Mouse (Mus musculus) brain, embryonic 14.5 days (tissue): ENCODE measurements at regions not wholly inside any gene's neighbourhood (a gene's known extent, or its start where the extent isn't known, plus 50 kb on each side); places are given as distances from the start of the nearest gene placed in this dataset.

Source experiments
- DNase-seq: peaks from one replicate; pipeline ENCODE4 v3.0.0-alpha.2; 2011; ENCODE audit warnings: low read depth
- CTCF ChIP-seq: fragments of 200-500 bp; IDR thresholded peaks from 2 replicates; pipeline ENCODE4 v1.5.1; 2012; ENCODE audit warnings: inconsistent platforms, mild to moderate bottlenecking, moderate library complexity, borderline replicate concordance; ENCODE audit not compliant: insufficient read depth, insufficient read length; ENCODE audit errors: extremely low read depth
- POLR2A ChIP-seq: fragments of 200-500 bp; IDR thresholded peaks from 2 replicates; pipeline ENCODE4 v1.6.1; 2012; ENCODE audit warnings: mild to moderate bottlenecking, inconsistent platforms, borderline replicate concordance; ENCODE audit not compliant: poor library complexity, insufficient read depth, insufficient read length, severe bottlenecking; ENCODE audit errors: extremely low read depth

GRCm38 (mm10) chr10:67339371-67339929, 54.3 kb upstream of the Nrbf2 start:
- TF ChIP-seq POLR2A, result no peak
- TF ChIP-seq CTCF, result no peak
- no peak for DNase-seq

DNA sequence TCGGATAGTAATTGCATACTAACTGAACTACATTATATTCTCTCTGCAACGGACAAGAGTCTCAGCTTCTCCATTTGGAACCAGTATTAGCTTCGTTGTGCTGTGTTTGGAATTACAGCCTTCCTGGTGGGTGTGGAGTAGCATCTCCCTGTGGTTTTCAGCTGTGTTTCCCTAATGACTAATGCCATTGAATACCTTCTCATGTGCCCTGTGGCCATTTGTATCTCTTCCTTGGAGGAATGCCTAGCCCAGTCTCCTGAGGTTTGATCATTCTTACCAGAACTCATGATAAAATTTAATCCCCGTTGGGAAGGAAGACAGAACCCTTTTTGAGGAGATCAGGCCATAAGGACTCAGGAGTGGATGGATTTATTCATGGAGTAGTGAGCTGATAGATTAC, 59.6 kb upstream of the Nrbf2 start:
- no peak for DNase-seq
- TF ChIP-seq CTCF (no peak), POLR2A (no peak)

DNA sequence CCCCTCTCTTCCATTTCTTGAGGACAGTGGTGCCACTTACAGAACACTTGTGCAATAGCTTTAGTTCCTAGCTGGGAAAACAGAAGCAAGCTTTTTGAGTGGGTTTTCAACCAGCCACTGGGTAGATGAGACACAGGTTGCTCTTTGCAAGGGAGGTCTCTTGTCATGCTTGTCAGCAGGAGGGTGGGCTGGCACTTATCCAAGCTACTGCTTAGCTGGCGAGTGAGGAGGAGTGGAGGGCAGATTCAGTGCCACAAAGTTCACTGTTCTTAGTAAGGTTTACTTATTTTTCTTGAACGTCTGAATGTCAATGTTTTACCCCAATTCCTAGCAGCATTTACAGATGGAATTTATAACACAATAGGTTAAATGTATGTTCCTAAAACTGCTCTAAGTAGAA, 65.9 kb upstream of the Nrbf2 start:
- DNase-seq, result peak; percentile 48
- TF ChIP-seq CTCF (no peak), POLR2A (no peak)

DNA sequence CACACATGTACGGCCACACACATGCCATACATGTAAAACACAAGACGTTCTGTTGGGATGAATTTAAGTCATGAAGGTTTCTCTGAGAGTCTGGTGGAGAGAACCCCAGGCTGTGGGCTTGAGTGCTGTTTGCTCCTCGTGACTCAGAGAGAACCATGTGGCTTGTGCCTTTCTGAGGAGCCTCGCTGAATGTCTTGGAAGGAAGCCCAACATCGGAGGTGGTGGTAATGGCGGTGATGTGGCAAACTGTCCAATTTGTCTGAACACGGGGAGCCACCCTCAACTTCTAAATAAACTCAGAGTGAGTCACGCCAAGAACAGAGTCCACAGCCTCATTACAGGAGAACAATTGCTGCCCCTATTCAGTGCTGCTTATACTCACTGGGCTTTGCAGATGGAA, 75.7 kb upstream of the Nrbf2 start:
- DNase-seq, result peak; percentile 59
- TF ChIP-seq POLR2A (no peak), CTCF (no peak)

- DNase-seq, result no peak
- no peak for TF ChIP-seq POLR2A
- no peak for TF ChIP-seq CTCF
Observed at GRCm38 (mm10) chr10:67361281-67361680, 76.2 kb upstream of the Nrbf2 start.

DNA sequence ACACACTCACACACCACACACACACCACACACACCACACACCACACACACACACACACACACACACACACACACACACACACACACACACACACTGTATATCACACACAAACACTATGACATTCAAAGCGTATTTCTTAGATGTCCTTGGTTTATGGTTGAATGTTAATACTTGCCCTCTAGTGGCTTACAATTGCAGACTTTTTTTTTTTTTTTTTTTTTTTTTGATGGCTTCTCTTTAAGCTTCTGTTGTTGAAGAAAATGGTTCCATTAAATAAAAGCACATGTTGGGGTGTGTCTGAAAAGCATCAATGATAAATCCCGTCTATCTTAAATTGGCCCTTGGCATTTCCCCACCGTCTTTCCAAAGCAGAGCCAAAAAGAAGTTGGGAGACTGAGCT, 79.5 kb upstream of the Nrbf2 start:
- TF ChIP-seq POLR2A, result no peak
- TF ChIP-seq CTCF, result no peak

GRCm38 (mm10) chr10:67365158-67365557, 80.1 kb upstream of the Nrbf2 start:
- TF ChIP-seq POLR2A, result no peak
- no peak for TF ChIP-seq CTCF
- DNase-seq, result no peak

More for the DNA sequence above, 79.5 kb upstream of the Nrbf2 start:
- no peak for DNase-seq

DNA sequence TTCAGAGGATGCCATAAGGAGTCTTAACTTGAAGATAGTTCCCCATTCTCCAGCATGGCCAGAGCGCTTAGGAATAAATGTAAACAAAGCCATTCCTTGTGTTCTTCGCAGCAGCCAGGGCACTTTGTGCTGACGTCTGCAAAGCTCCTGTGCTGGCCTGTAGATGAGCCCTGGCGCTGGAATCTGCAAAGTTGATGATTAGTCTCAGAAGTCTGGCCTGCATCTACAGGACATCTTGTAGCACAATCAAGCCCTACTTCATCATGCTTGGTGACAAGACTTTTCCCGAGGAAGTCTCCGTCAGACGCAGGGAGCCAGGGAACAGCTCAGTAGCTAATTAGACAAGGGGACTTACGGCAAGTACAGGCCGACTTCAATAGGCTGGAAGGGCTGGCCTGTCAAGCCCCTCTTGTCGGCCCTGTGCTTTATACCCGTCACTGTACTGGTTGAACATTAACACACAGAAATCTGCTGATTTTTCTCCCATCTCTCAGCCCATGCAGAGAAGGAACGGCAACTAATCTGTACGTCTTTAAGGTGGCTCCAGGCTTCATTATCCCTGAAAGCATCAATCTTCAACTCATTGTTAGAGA, 87.6 kb upstream of the Nrbf2 start:
- DNase-seq, result peak; percentile 39
- TF ChIP-seq POLR2A (no peak), CTCF (no peak)

DNA sequence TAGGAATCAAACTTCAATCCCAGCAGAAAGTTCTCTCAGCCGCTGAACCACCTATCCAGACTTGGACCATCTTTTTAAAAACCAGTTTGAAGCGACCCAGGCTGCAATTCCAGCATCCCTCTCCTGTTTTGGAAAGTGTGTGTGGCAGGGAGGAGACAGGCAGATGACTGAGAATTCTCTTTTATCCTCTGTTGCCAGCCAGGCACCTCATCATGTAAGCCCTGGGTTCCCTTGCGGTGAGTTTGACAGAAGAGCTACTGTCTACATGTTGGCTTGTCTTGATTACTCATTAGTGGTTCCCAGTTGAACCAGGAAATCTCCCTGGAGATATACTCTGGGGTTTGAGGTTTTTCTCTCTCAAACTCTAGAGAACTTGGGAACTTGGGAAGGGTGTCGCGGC, 91.5 kb upstream of the Nrbf2 start:
- no peak for DNase-seq

DNA sequence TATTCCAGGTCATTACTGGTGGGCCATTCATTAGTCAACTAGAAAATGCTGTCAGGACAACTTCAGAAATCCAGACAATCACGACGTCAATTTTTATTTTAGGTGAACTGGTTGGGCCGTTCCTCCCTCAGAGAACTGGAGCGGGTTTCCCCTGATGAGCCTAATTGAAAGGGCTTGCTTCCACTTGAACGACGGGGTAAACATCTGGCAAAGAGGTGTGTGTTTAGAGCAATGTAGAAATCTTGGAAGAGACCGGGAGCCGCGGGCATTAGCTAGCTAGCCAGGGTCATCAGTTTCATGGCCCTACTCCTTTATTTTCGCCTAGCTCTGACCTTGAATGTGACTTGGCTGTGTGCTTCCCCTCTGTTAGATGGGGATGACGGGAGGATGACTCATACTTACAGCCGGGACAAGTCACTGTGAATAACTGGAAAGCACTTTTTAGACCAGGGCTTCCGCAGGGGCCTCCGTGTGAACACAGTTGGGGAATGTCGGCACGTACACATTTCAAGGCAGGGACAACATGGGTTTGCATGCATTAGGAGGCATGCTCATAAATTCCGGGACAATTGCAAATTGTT, 92.6 kb upstream of the Nrbf2 start:
- TF ChIP-seq CTCF (no peak), POLR2A (no peak)
- DNase-seq, result no peak

More for the DNA sequence above, 91.5 kb upstream of the Nrbf2 start:
- TF ChIP-seq POLR2A, result no peak
- TF ChIP-seq CTCF, result no peak

- TF ChIP-seq POLR2A (no peak), CTCF (no peak)
- no peak for DNase-seq
Observed at GRCm38 (mm10) chr10:67380174-67380573, 95.1 kb upstream of the Nrbf2 start.

GRCm38 (mm10) chr10:67383352-67383751, 98.2 kb upstream of the Nrbf2 start:
- peak; percentile 42 for DNase-seq
- TF ChIP-seq POLR2A (no peak), CTCF (no peak)

GRCm38 (mm10) chr10:67383802-67384567, 98.9 kb upstream of the Nrbf2 start:
- peak; percentile 93 for DNase-seq
- TF ChIP-seq POLR2A, result no peak
